ENCODE assay signal across 8 mouse cellular contexts in genomic region chr1:52008947-52009346, GRCm38 (mm10). TPM values are rescaled to one million over a fixed set of nuclear protein-coding genes. Genes with fewer than 3 reads are reported as not detected.
DNase-seq lines count a peak whose midpoint lies in the region; ATAC-seq and TF ChIP-seq lines count a peak whose summit lies in the region.

No protein-coding gene starts in this region.

- H3K36me3 ChIP-seq in embryonic facial prominence, embryonic 10.5 days (replicated peaks): no peaks in the 10 kb centered on the region
- no peaks in the 10 kb centered on the region for H3K36me3 ChIP-seq in intestine, embryonic 16.5 days (ENCODE audit: control insufficient read depth, insufficient read depth, low read length)
- H3K36me3 ChIP-seq in neural tube, embryonic 12.5 days: no peaks in the 10 kb centered on the region

- no peak for TF ChIP-seq CTCF in left cerebral cortex, adult 2 months (IDR thresholded peaks at IDR 0.05)

- H3K27me3 ChIP-seq in embryonic facial prominence, embryonic 10.5 days (replicated peaks; ENCODE audit: low read depth, poor library complexity, severe bottlenecking): peaks cover 21% of the 10 kb centered on the region
- H3K27me3 ChIP-seq in intestine, embryonic 16.5 days (replicated peaks; ENCODE audit: control insufficient read depth, insufficient read depth, low read length): no peaks in the 10 kb centered on the region
- no peaks in the 10 kb centered on the region for H3K27me3 ChIP-seq in neural tube, embryonic 12.5 days (replicated peaks)

- intact Hi-C loops in left cerebral cortex, adult 2 months (cut with DNase I): no loop called here
- intact Hi-C loops in left cerebral cortex, postnatal 4 days (cut with DNase I): loop anchor here (5.0 kb wide), 1 partner anchor 78 kb away; no protein-coding TSS in a partner anchor

- peaks cover 11% of the 10 kb centered on the region for H3K4me1 ChIP-seq in embryonic facial prominence, embryonic 10.5 days
- H3K4me1 ChIP-seq in intestine, embryonic 16.5 days (ENCODE audit: control insufficient read depth, insufficient read depth, low read length): 0 out of 2 replicates have a peak, but pooled peaks cover 5% of the 10 kb centered on the region
- H3K4me1 ChIP-seq in neural tube, embryonic 12.5 days: peaks cover 8% of the 10 kb centered on the region; the same call in 1 of the 2 replicates

- H3K27ac ChIP-seq in left cerebral cortex, adult 2 months: no peak overlapping the region
- H3K27ac ChIP-seq in embryonic facial prominence, embryonic 10.5 days (replicated peaks): no peak overlapping the region; the same call in 1 of the 2 replicates
- H3K27ac ChIP-seq in intestine, embryonic 16.5 days (ENCODE audit: low read length): no peak overlapping the region
- no peak overlapping the region for H3K27ac ChIP-seq in neural tube, embryonic 12.5 days

- no peak for ATAC-seq in intestine, embryonic 16.5 days
- no peak for ATAC-seq in neural tube, embryonic 12.5 days (ENCODE audit: low FRiP score, low read depth)

- peak overlapping the region; percentile 40 for H3K4me3 ChIP-seq in left cerebral cortex, adult 2 months
- H3K4me3 ChIP-seq in embryonic facial prominence, embryonic 10.5 days: peak overlapping the region; percentile 48
- H3K4me3 ChIP-seq in intestine, embryonic 16.5 days (ENCODE audit: low read length): peak overlapping the region; percentile 37
- no peak overlapping the region for H3K4me3 ChIP-seq in neural tube, embryonic 12.5 days

- 1% methylated on average over 12 of the region's 12 CpGs for WGBS in embryonic facial prominence, embryonic 10.5 days
- WGBS in intestine, embryonic 16.5 days: 4% methylated on average over 12 of the region's 12 CpGs
- WGBS in neural tube, embryonic 12.5 days: 2% methylated on average over 12 of the region's 12 CpGs

- H3K9me3 ChIP-seq in embryonic facial prominence, embryonic 10.5 days: no peaks in the 10 kb centered on the region
- H3K9me3 ChIP-seq in intestine, embryonic 16.5 days (ENCODE audit: control insufficient read depth, low read length): no peaks in the 10 kb centered on the region
- H3K9me3 ChIP-seq in neural tube, embryonic 12.5 days: no peaks in the 10 kb centered on the region

- peak overlapping the region; percentile 38 for H3K9ac ChIP-seq in intestine, embryonic 16.5 days (ENCODE audit: low read depth, low read length)
- no peak overlapping the region for H3K9ac ChIP-seq in neural tube, embryonic 12.5 days

- H3K4me2 ChIP-seq in intestine, embryonic 16.5 days (ENCODE audit: low read depth, low read length): peak overlapping the region; percentile 53
- H3K4me2 ChIP-seq in neural tube, embryonic 12.5 days (replicated peaks): peak overlapping the region; percentile 54

- DNase-seq in left cerebral cortex, adult 2 months (ENCODE audit: extremely low spot score in 1 of 2, low spot score in 2 of 2): no peak
- DNase-seq in left cerebral cortex, postnatal 4 days: no peak
- peak; percentile 13 for DNase-seq in embryonic facial prominence, embryonic 10.5 days (ENCODE audit: low spot score)
- no peak for DNase-seq in cerebellum, postnatal 4 days (ENCODE audit: low spot score in 2 of 2)
- no peak for DNase-seq in right cerebral cortex, postnatal 25 days
- DNase-seq in adrenal gland, adult 2 months: no peak

RNA-seq across cellular contexts. Expression of gene Stat4, which starts 22.0 kb away (rescaled TPM):
- 1 to 10 TPM; 3.5 to 5.0 TPM for total RNA-seq in left cerebral cortex, adult 2 months (2021)
- total RNA-seq in left cerebral cortex, postnatal 4 days (2021): 1 to 10 TPM; 3.8 to 4.7 TPM
- polyA plus RNA-seq in embryonic facial prominence, embryonic 10.5 days (2016; fragmentation: Nextera tagmentation; extraction: Ambion mirVana): 1.1 and 1.9 TPM in 2 replicates
- 0.93 and 1.5 TPM in 2 replicates for polyA plus RNA-seq in intestine, embryonic 16.5 days (2015; fragmentation: Nextera tagmentation; extraction: Ambion mirVana)
- polyA plus RNA-seq in neural tube, embryonic 12.5 days (2016; fragmentation: Nextera tagmentation; extraction: Ambion mirVana): 0.22 and 0.66 TPM in 2 replicates
- total RNA-seq in adrenal gland, adult 2 months (2021): under 1 TPM; 0.28 to 0.43 TPM
- not detected in 2 replicates for polyA plus RNA-seq in adrenal gland, adult 2 months (2012; rRNA removed)
